Mouse (Mus musculus) urinary bladder, postnatal 25 days (tissue): Measurements from ENCODE around the gene Ifi213.
"Not testable (repeated sequence)": the region's sequence is repeated elsewhere in the genome, so short reads cannot be mapped to it uniquely, and the experiment has no call there.

Experiments
- DNase-seq: peaks from one replicate; pipeline ENCODE4 v3.0.0; 2022; ENCODE audit warnings: low spot score

Gene Ifi213

GRCm38 (mm10) chr1:173598838-173599494 is at the start of gene Ifi213:
Gene Ifi213 (minus strand): TSS chr1:173599274.
- not testable (repeated sequence) for DNase-seq

- DNase-seq, result no peak
Measured at GRCm38 (mm10) chr1:173645393-173645792, 46.3 kb upstream of the Ifi213 start.

GRCm38 (mm10) chr1:173633969-173634645 is 35.0 kb upstream of the Ifi213 start:
- no peak for DNase-seq

GRCm38 (mm10) chr1:173630622-173631021 is 31.5 kb upstream of the Ifi213 start, which contains the start of gene Ifi209:
Gene Ifi209 (plus strand): TSS chr1:173630917.
- not testable (repeated sequence) for DNase-seq

GRCm38 (mm10) chr1:173626686-173627085 is 27.6 kb upstream of the Ifi213 start:
- DNase-seq, result no peak

GRCm38 (mm10) chr1:173624052-173624451 is 25.0 kb upstream of the Ifi213 start:
- no peak for DNase-seq

- DNase-seq, result not testable (repeated sequence)
Measured at GRCm38 (mm10) chr1:173622216-173622615, 23.1 kb upstream of the Ifi213 start.

- DNase-seq, result not testable (repeated sequence)
Measured at GRCm38 (mm10) chr1:173610291-173610690, 11.2 kb upstream of the Ifi213 start.

- DNase-seq, result not testable (repeated sequence)
Measured at GRCm38 (mm10) chr1:173589698-173590097, 9.4 kb downstream of the Ifi213 start.

GRCm38 (mm10) chr1:173579921-173580585 is 19.0 kb downstream of the Ifi213 start:
- no peak for DNase-seq

GRCm38 (mm10) chr1:173579079-173579478 is 20.0 kb downstream of the Ifi213 start:
- DNase-seq, result no peak

GRCm38 (mm10) chr1:173550491-173551050 is 48.5 kb downstream of the Ifi213 start:
- not testable (repeated sequence) for DNase-seq

GRCm38 (mm10) chr1:173548798-173549197 is 50.3 kb downstream of the Ifi213 start:
- DNase-seq, result not testable (repeated sequence)

- not testable (repeated sequence) for DNase-seq
Measured at GRCm38 (mm10) chr1:173535791-173536190, 63.3 kb downstream of the Ifi213 start, which contains the start of gene Ifi214. Gene Ifi214 (minus strand): TSS chr1:173535957.

- no peak for DNase-seq
Measured at GRCm38 (mm10) chr1:173521452-173521851, 77.6 kb downstream of the Ifi213 start.
